Mouse (Mus musculus) forebrain, embryonic 16.5 days (tissue): ENCODE data around the gene Sf3b4. TPM values are rescaled to one million over a fixed set of nuclear protein-coding genes. Genes with fewer than 3 reads are reported as not detected.
A peak's percentile ranks its signal among the peaks of the same experiment; 100 is the strongest.
"Not testable (repeated sequence)": the region's sequence is repeated elsewhere in the genome, so short reads cannot be mapped to it uniquely, and the experiment has no call there.

Experiments used
- ATAC-seq: fragments of 200-750 bp; cut with Nextera tagmentation; 2 replicates; pipeline ENCODE4 v1.8.0; 2017; ENCODE audit warnings: mild to moderate bottlenecking, moderate library complexity
- H3K27ac ChIP-seq: fragments of 300-500 bp; sonication (generic); 2 replicates; pipeline ENCODE4 v1.5.1; 2014; ENCODE audit warnings: low read length, control low read depth
- H3K27me3 ChIP-seq: fragments of 300-500 bp; sonication (generic); replicated peaks from 2 replicates; pipeline ENCODE4 v1.6.1; 2014; ENCODE audit warnings: low read length; ENCODE audit not compliant: control insufficient read depth, insufficient read depth
- H3K36me3 ChIP-seq: fragments of 300-500 bp; sonication (generic); 2 replicates; pipeline ENCODE4 v1.6.1; 2014; ENCODE audit not compliant: control insufficient read depth, insufficient read depth
- H3K4me1 ChIP-seq: fragments of 300-500 bp; sonication (generic); replicated peaks from 2 replicates; pipeline ENCODE4 v1.6.1; 2014; ENCODE audit warnings: low read length; ENCODE audit not compliant: control insufficient read depth, insufficient read depth
- H3K4me2 ChIP-seq: fragments of 300-500 bp; sonication (generic); 2 replicates; pipeline ENCODE4 v1.6.1; 2014; ENCODE audit warnings: mild to moderate bottlenecking, low read length, control low read depth
- H3K4me3 ChIP-seq: fragments of 300-500 bp; sonication (generic); replicated peaks from 2 replicates; pipeline ENCODE4 v1.5.1; 2014; ENCODE audit warnings: mild to moderate bottlenecking, low read length, control low read depth
- H3K9ac ChIP-seq: fragments of 300-500 bp; sonication (generic); replicated peaks from 2 replicates; pipeline ENCODE4 v1.6.1; 2014; ENCODE audit warnings: low read depth, low read length, control low read depth
- H3K9me3 ChIP-seq: fragments of 300-500 bp; sonication (generic); 2 replicates; pipeline ENCODE4 v1.6.1; 2016; ENCODE audit warnings: low read length; ENCODE audit not compliant: control insufficient read depth
- WGBS: fragments of 180-500 bp; shearing (Covaris S2); extraction: QIAGEN DNeasy Blood & Tissue Kit; methylation state at CpG from one replicate; pipeline ENCODE4 v1.1.7; 2014; 5-methylcytosine and 5-hydroxymethylcytosine counted together
- polyA plus RNA-seq: library from polyadenylated mRNA; unstranded; fragments of >200 nt; fragmentation: Nextera tagmentation; extraction: Ambion mirVana; gene quantifications from 2 replicates; pipeline ENCODE4 v1.2.1, GENCODE M21; 2015

Gene Sf3b4
- polyA plus RNA-seq, 1 experiment from 2014 or later, result 157 TPM

GRCm38 (mm10) chr3:96198601-96199251, 26.6 kb downstream of the Sf3b4 start:
- H3K36me3 ChIP-seq, H3K27me3 ChIP-seq, H3K9ac ChIP-seq, H3K4me3 ChIP-seq, H3K9me3 ChIP-seq, H3K27ac ChIP-seq, ATAC-seq: not testable (repeated sequence)
- peak overlapping the region; percentile 95 for H3K4me2 ChIP-seq
- peaks cover 11% of the 10 kb centered on the region for H3K4me1 ChIP-seq
- 20% methylated on average over 6 of the region's 8 CpGs for WGBS

- H3K36me3 ChIP-seq, result 0 out of 2 replicates have a peak, but pooled peaks cover 3% of the 10 kb centered on the region
- no peaks in the 10 kb centered on the region for H3K9me3 ChIP-seq
- no peak for ATAC-seq
- 96% methylated on average over 2 of the region's 2 CpGs for WGBS
- H3K27ac ChIP-seq, result no peak overlapping the region
- peaks cover 11% of the 10 kb centered on the region for H3K4me1 ChIP-seq
- H3K4me2 ChIP-seq, result no peak overlapping the region
- H3K27me3 ChIP-seq, result no peaks in the 10 kb centered on the region
- H3K4me3 ChIP-seq, result no peak overlapping the region
- no peak overlapping the region for H3K9ac ChIP-seq
These were observed 27.6 kb downstream of the Sf3b4 start for GRCm38 (mm10) chr3:96199731-96200130.

GRCm38 (mm10) chr3:96207819-96208218, 35.7 kb downstream of the Sf3b4 start:
- 86% methylated on average over 3 of the region's 3 CpGs for WGBS
- no peaks in the 10 kb centered on the region for H3K4me1 ChIP-seq
- H3K4me3 ChIP-seq, result no peak overlapping the region
- no peaks in the 10 kb centered on the region for H3K36me3 ChIP-seq
- H3K4me2 ChIP-seq, result no peak overlapping the region
- H3K9me3 ChIP-seq, result no peaks in the 10 kb centered on the region
- H3K9ac ChIP-seq, result no peak overlapping the region
- no peak overlapping the region for H3K27ac ChIP-seq
- no peaks in the 10 kb centered on the region for H3K27me3 ChIP-seq
- ATAC-seq, result no peak

GRCm38 (mm10) chr3:96209242-96209641, 37.1 kb downstream of the Sf3b4 start:
- Histone ChIP-seq H3K4me2 (no peak overlapping the region), H3K36me3 (no peaks in the 10 kb centered on the region), H3K9ac (no peak overlapping the region), H3K9me3 (no peaks in the 10 kb centered on the region), H3K4me3 (no peak overlapping the region), H3K27me3 (no peaks in the 10 kb centered on the region), H3K27ac (no peak overlapping the region), H3K4me1 (no peaks in the 10 kb centered on the region)
- no peak for ATAC-seq
- 25% methylated on average over 15 of the region's 15 CpGs for WGBS

GRCm38 (mm10) chr3:96219191-96219641, 47.1 kb downstream of the Sf3b4 start:
- Histone ChIP-seq H3K27ac (peak overlapping the region; percentile 98), H3K9me3 (no peaks in the 10 kb centered on the region), H3K4me1 (peaks cover 19% of the 10 kb centered on the region), H3K36me3 (no peaks in the 10 kb centered on the region), H3K4me2 (peak overlapping the region; percentile 86), H3K4me3 (peak overlapping the region; percentile 72), H3K9ac (peak overlapping the region; percentile 60), H3K27me3 (no peaks in the 10 kb centered on the region)
- WGBS, result under 1% methylated on average over 12 of the region's 12 CpGs
- peak; percentile 24 for ATAC-seq

- WGBS, result under 1% methylated on average over 30 of the region's 37 CpGs
- H3K4me3 ChIP-seq, result peak within 1 kb of the TSS; percentile 72
- H3K4me2 ChIP-seq, result peak within 1 kb of the TSS; percentile 86
- H3K9ac ChIP-seq, result peak within 1 kb of the TSS; percentile 76
- no peaks in the 10 kb centered on the region for H3K36me3 ChIP-seq
- no peaks in the 10 kb centered on the region for H3K9me3 ChIP-seq
- peak within 1 kb of the TSS; percentile 98 for H3K27ac ChIP-seq
- no peaks in the 10 kb centered on the region for H3K27me3 ChIP-seq
- ATAC-seq, result peak; percentile 92
- peaks cover 19% of the 10 kb centered on the region for H3K4me1 ChIP-seq
These were observed 47.6 kb downstream of the Sf3b4 start, which contains the start of the genes Bola1 and Hist2h2ab for GRCm38 (mm10) chr3:96219661-96220130. TSS of gene Bola1 (minus strand) at chr3:96219709. TSS of gene Hist2h2ab (plus strand) at chr3:96219865.

GRCm38 (mm10) chr3:96220131-96220764, 48.1 kb downstream of the Sf3b4 start:
- Histone ChIP-seq H3K27ac (peak overlapping the region; percentile 98), H3K4me1 (peaks cover 19% of the 10 kb centered on the region), H3K4me2 (peak overlapping the region; percentile 86), H3K9ac (peak overlapping the region; percentile 76), H3K4me3 (peak overlapping the region; percentile 72)
- not testable (repeated sequence) for H3K9me3 ChIP-seq, H3K36me3 ChIP-seq, H3K27me3 ChIP-seq
- ATAC-seq, result peak; percentile 3; the same call in 1 of the 2 replicates
- WGBS, result under 1% methylated on average over 24 of the region's 47 CpGs

GRCm38 (mm10) chr3:96220765-96221639, 48.9 kb downstream of the Sf3b4 start, which contains the start of the genes Hist2h2ac and Hist2h2be:
TSS of gene Hist2h2ac (minus strand) at chr3:96220880.
TSS of gene Hist2h2be (plus strand) at chr3:96221119.
- H3K27me3 ChIP-seq, result no peaks in the 10 kb centered on the region
- H3K4me1 ChIP-seq, result peaks cover 23% of the 10 kb centered on the region
- H3K4me3 ChIP-seq, result peak within 1 kb of the TSS; percentile 72
- under 1% methylated on average over 43 of the region's 43 CpGs for WGBS
- H3K4me2 ChIP-seq, result peak within 1 kb of the TSS; percentile 86
- ATAC-seq, result peak; percentile 80
- no peaks in the 10 kb centered on the region for H3K36me3 ChIP-seq
- H3K9me3 ChIP-seq, result no peaks in the 10 kb centered on the region
- peak within 1 kb of the TSS; percentile 98 for H3K27ac ChIP-seq
- H3K9ac ChIP-seq, result peak within 1 kb of the TSS; percentile 76
